Mouse (Mus musculus): ENCODE results near the gene Mrpl23. TPM values are rescaled to one million over a fixed set of nuclear protein-coding genes. Genes with fewer than 3 reads are reported as not detected.

Mrpl23 gene
- polyA plus RNA-seq, 3 experiments from 2014 or later = 0.26 to 24.2 (median 3.2) TPM

- ATAC-seq = no peak
Observed at GRCm38 (mm10) chr7:142553417-142554335, 21.2 kb downstream of the Mrpl23 start.

GRCm38 (mm10) chr7:142554625-142555024, 22.1 kb downstream of the Mrpl23 start:
- no peak for ATAC-seq

- no peak for ATAC-seq
Observed at GRCm38 (mm10) chr7:142555366-142556088, 23.0 kb downstream of the Mrpl23 start.

- ATAC-seq = no peak
Observed at GRCm38 (mm10) chr7:142556089-142556476, 23.6 kb downstream of the Mrpl23 start.

- ATAC-seq = no peak
Observed at GRCm38 (mm10) chr7:142557696-142558095, 25.2 kb downstream of the Mrpl23 start.

- ATAC-seq = no peak
Observed at GRCm38 (mm10) chr7:142558511-142559146, 26.1 kb downstream of the Mrpl23 start.

GRCm38 (mm10) chr7:142559651-142560175, 27.2 kb downstream of the Mrpl23 start:
- ATAC-seq = no peak

- ATAC-seq = no peak
Observed at GRCm38 (mm10) chr7:142560942-142561855, 28.7 kb downstream of the Mrpl23 start.

- ATAC-seq = no peak
Observed at GRCm38 (mm10) chr7:142561856-142562404, 29.4 kb downstream of the Mrpl23 start.

GRCm38 (mm10) chr7:142563168-142563567, 30.7 kb downstream of the Mrpl23 start:
- no peak for ATAC-seq

- ATAC-seq = no peak
Observed at GRCm38 (mm10) chr7:142564955-142565643, 32.6 kb downstream of the Mrpl23 start.

GRCm38 (mm10) chr7:142566512-142566911, 34.0 kb downstream of the Mrpl23 start:
- no peak for ATAC-seq

GRCm38 (mm10) chr7:142568985-142569384, 36.5 kb downstream of the Mrpl23 start:
- no peak for ATAC-seq

- no peak for ATAC-seq
Observed at GRCm38 (mm10) chr7:142570565-142570964, 38.1 kb downstream of the Mrpl23 start.

GRCm38 (mm10) chr7:142571458-142572220, 39.2 kb downstream of the Mrpl23 start:
- ATAC-seq = no peak

- ATAC-seq = no peak
Observed at GRCm38 (mm10) chr7:142572343-142572742, 39.9 kb downstream of the Mrpl23 start.

- ATAC-seq = no peak
Observed at GRCm38 (mm10) chr7:142572992-142573391, 40.5 kb downstream of the Mrpl23 start.

- ATAC-seq = no peak
Observed at GRCm38 (mm10) chr7:142574155-142574660, 41.7 kb downstream of the Mrpl23 start.

GRCm38 (mm10) chr7:142574826-142575351, 42.4 kb downstream of the Mrpl23 start:
- ATAC-seq = no peak

- no peak for ATAC-seq
Observed at GRCm38 (mm10) chr7:142575491-142575890, 43.0 kb downstream of the Mrpl23 start.

All from inflammation-experienced regulatory T-cells, adult 6 months (primary cell).